Mouse (Mus musculus): ENCODE data around the gene Il19. TPM values are rescaled to one million over a fixed set of nuclear protein-coding genes. Genes with fewer than 3 reads are reported as not detected.

The Il19 gene
- not detected for total RNA-seq (2021)

DNA sequence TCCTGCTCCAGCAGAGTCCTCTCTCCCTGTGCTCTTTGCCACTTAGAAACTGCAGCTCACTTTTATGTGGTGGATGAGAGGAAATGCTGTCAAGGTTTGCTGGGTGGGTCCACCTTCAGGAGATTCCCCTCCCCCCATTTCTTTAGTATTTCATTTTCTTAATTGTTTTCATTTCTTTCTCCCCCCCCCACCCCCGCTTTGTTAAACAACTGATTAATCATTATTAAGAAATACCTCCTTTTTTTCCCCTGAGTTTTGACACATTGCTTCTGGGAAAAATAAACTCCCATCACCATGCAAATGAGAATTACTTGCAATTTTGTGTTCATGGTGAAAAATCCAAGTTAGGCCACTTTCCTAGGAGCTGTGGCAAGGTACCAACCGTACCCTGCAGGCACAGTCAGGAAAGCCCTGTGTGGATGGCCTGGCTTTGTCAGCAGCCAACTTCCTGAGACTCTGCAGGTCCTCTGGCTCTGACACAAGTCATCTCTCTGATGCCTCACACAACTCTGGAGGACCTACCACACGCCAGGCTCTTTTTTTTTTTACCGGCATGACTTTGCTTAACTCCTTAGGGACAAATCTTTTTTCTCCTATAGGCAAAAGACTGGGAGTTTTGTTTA is at the start of gene Il19:
TSS of gene Il19 (minus strand) at position 51 of the 623 bp plus-strand sequence.
- no peak for DNase-seq

DNA sequence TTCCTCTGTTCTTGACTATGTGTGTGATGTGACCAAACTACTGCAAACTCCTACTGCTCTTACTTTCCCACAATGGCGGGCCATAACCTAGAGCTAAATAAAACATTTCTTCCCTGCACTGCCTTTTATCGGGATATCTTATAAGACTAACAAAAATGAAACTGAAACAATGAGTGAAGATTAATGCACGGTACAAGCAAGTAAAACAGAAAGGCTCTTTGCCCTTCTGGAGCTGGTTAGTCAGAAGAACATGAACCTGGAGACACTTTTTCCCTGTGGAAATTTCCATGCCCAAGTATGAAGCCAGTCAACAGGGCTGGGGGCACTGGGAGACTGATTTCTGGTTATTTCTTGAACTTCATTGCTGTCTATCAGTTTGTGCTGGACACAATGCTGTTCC is 49.4 kb upstream of the Il19 start:
- no peak for DNase-seq

DNA sequence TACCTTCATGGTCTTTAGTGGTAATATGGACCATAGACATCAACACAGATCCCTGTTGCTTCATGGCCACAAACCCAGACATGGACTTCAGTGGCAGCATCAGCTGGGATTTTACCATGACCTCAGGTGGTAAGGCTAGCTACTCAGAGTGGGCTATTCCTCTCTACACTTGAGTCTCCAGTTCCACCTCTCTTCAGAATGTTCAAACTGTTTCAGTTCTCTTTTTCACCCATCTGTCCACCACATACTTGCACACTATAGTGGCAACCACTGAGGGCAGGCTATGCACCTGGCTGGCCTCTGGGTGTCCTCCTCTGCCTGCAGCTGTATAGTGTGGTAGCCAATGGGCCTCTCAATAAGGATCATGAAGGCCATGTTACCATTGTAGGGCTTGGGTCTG is 47.5 kb upstream of the Il19 start:
- DNase-seq = no peak

DNA sequence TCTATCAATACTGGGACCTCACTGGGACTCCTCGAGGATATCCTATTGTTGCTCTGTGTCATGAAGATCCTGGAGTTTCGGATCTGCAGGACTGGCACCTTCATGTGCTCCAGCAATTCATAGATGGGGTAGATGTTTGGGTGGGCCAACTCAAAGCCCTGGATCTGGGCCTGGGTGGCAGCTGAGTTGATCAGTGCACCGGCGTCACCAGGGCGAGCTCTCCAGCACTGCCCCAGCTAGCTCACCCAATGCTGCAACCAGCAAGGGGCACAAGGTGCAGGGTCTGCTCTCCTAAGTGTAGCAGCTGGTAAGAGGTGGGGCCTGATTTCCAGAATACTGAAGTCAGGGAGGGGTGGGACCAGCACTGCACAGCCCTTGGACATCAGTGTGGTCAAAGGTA is 47.1 kb upstream of the Il19 start:
- no peak for DNase-seq

DNA sequence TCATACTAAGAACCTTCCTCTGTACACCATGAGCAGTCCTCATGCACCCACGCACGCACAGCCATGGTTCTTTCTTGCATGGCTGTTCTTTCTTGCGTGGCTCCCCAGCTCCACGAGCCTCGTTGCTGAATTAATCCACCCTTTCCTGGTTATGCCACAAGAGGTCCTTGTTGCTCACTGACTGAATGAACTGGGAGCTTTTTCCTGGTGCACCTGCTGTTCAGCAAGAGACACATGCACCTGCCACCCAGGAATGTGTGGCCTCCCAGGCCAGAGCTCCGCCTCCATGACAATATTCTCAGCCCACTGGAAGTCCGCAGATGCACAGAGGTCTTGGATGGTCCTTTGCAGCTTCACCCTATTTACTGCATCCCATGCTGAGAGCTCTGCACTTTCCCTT is 44.5 kb upstream of the Il19 start:
- no peak for DNase-seq

DNA sequence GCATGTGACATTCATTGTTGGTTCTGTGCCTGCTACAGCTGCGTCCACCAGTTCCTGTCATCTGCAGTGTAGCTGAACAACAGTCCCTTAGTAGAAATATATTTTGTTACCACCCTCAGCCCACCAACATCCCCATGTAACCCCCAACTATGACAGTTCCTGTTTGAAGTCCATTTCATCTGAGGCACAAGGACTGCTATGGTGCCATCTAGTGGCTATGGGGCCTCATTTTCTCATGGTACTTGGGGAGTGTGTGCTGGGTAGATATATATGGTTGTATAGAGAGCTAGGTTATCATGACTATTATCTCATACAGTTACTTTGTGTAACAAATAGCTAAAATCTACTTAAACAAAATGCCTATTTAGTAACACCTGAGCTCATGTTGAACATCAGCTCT is 39.5 kb upstream of the Il19 start:
- peak in 1 of 2 experiments; percentile 33 for DNase-seq

DNA sequence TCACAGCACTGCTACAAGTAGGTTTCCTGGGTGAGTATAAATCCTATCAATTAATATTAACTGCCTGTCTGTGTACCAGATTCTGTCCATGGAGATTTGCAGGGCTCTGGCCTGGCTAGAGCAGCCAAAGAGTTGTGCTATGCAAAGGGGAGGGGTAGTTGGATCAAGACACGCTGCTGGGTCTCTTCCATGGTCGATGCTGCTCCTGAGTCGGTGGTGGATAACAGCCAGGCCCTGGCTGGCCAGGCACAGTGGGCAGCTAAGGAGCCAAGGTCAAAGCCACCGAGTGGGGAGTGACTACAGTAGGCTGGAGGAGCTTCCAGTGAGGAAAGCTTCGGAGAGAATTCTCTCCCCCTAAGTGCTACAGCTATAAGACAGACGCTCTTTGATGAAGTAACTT is 24.0 kb upstream of the Il19 start:
- no peak for DNase-seq

DNA sequence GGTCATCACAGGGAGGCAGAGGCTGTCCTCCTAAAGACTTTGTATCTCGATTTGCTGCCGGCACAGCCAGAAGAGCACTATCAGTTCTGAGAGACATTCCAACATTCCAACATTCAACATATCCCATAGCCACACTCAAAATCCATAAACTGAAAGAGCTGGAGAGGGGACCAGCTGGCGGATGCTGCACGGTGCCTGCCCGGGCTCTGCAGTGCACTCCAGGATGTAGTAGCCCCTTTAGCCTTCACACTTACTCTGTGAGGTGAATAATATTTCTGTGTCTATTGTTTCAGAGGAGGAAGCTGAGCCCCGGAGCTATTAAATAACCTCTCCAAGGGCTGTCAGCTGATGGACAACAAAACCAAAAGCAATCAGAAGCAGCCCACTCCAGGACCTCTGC is 7.0 kb upstream of the Il19 start:
- DNase-seq = no peak

DNA sequence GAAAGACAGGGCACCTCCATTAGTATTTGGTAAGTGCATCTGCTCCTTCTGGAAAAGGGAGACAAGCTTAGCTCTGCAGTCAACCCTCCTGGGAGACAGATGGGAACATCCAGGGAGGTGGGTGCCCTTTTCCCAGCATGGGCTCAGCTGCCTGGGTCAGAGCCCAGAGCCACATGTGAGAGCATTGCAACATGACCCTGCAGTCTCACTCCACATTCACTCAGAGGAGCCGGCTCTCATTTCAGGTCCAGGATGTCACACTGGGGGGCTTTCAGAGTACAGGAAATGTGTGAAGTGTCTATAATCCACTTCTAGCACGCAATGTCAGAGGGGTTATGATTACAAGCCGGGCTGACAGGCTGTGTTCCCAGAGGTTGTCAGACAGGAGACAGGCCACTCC is 1.9 kb upstream of the Il19 start:
- no peak for DNase-seq

DNA sequence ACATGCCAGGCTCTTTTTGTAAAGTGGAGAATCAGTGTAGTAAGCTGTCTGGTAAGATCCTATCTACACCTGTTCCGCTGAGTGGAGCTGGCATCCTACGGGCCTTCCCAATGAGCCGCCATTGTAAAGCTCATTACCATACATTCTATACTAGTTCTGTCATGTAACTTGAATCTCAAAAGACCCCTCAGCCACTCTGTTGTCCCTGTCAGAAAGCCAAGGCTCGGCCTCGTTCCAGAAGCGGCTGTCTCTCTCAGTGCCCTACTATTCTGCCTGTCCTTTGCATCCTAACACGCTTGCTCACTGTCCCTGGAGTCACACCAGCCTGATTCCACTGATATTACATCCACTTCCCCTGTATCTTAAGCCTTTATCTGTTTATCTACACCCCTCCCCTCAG is 1.7 kb downstream of the Il19 start:
- no peak for DNase-seq

DNA sequence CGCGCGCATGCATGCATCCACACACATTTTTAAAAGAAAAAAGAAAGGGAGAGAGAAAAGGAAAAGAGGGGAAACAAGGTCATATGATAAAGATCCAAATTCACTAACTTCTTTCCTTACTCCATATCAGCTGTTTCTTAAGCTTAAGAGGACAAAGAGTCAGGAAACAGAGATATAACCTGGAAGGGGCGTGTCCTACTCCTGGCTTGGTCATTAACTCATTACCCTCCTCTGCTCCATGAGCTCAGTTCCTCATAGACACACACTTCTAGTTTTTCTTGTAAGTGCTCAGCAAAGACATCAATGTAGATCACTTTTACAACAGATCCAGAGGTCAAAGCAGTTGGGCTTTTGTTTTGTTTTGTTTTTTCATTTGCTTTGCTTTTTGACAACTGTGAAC is 2.7 kb downstream of the Il19 start:
- DNase-seq = no peak

DNA sequence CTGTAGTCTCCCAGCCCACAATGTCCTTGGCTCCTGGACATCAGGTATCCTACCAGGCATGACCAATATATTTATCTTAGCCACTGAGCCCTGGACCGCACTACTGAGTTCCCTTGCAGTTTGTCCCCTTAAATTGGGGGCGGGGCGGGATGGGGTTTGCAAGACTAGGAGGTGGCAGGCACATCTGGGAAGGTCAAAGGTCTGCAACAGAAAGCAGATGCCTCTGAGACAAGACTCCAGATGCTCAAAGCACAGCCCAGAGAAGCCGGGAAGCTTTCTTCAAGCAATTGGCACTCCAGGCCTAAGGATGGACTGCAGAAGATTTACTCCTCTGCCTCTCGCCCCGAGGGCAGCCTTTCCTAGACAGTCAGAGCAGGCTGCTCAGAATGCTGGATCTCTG is 3.6 kb downstream of the Il19 start:
- DNase-seq = no peak

DNA sequence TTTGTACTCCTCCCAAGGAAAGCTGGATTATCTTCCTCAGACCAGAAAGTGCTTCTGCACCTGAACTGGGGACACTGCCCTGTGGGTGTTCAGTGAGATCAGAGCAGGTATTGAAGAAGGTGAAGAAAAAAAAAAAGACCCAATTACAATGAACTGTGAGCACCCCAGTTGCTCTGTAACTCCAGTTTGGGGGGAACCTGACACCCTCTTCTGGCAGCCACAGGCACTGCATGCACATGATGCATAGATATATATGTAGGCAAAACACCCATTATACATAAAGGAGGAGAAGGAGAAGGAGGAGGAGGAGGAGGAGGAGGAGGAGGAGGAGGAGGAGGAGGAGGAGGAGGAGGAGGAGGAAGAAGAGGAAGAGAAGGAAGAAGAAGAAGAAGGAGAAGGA is 13.4 kb downstream of the Il19 start:
- DNase-seq = no peak

DNA sequence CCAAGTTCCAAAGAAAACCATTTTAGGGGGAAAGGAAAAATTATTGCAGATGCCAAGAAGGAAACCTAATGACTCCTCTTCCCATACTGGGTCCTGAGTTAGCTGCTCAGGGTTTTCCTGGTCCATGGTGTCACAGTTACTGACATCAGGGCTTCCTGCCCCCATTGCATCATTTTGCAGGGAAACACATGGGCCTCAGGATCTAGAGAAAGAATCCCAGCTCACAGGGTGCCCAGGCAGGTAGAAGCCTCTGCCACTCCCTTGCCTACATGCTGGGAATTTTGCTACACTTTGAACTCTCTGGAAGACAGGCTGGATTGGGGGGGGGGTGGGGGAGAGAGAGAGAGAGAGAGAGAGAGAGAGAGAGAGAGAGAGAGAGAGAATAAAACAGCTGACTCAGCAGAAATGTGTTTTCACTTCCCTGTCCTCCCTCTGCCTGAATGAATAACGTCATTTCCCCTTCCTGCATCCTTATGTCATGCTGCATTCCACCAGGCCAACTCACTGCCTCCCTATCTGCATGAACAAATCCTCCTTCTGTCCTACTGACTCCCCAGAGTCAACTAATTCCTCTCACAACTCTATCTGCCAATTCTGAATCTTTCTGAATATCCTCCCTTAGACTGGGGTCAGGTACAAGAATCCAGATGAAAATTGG is 21.5 kb downstream of the Il19 start:
- DNase-seq = no peak

DNA sequence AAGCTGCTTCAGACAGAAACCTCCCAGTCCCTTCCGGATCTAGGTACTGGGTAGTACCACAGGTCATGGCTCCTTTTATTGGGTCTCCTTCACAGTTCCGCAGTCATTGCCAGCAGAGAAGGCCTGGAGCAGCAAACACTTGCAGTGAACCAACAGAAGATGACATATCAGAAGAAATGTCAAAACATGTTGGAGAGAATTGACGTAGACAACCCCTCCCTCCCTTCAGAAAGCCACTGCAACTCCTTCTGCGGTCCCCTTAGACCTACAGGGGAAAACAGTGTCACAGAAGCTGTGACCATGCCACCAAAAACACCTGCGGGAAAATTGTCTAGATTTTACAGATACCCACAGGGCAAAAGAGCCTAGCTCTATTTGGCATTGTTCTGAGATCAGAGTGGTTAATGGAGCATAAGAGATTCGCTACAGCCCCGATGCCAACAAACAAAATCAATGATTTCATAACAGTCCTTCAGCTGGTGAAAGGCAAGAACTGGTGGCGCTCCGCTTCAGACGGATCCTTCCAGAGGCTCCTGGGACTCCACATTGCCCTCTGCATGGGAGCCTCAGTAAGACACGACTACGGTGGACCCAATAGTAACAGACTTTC is 28.4 kb downstream of the Il19 start, which contains the start of gene Il20:
TSS of gene Il20 (minus strand) at position 51 of the 610 bp plus-strand sequence.
- DNase-seq = no peak

DNA sequence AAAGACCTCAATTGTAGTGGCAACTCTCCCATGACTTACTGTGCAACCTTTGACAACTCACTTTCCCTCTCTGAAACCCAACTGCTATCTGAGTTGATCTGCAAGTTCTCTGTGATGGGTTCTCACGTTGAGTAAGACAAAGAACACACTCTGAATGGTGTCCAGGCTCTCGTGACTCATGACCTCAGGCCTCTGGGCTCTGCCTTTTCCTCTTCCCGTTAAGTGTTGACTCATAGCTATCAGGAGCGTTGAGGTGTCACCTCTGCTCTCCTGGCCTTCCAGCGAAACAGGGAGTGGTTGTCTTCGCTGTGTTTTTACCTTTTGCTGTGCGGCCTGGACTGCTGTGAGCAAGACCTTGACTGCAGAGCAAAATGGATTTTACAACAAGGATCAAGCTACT is 37.4 kb downstream of the Il19 start:
- DNase-seq = no peak

DNA sequence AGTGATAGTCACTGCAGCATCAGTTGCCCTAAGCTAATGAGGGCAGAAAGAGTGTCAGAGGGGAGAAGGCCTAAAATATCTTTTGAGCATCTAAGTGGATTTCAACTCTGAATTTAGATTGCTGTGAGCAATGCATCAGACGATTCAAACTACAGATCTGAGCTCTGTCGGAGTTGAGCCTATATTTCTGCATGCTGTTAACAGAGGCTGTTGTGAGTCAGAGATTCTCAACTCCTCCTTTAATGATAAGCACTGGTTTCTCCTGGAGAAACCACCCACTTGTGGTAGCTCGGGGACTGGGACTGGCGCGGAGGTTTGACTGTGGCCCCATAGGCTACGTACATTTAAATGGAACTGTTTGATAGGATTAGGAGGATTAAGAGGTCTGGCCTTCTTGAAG is 45.4 kb downstream of the Il19 start:
- no peak for DNase-seq

DNA sequence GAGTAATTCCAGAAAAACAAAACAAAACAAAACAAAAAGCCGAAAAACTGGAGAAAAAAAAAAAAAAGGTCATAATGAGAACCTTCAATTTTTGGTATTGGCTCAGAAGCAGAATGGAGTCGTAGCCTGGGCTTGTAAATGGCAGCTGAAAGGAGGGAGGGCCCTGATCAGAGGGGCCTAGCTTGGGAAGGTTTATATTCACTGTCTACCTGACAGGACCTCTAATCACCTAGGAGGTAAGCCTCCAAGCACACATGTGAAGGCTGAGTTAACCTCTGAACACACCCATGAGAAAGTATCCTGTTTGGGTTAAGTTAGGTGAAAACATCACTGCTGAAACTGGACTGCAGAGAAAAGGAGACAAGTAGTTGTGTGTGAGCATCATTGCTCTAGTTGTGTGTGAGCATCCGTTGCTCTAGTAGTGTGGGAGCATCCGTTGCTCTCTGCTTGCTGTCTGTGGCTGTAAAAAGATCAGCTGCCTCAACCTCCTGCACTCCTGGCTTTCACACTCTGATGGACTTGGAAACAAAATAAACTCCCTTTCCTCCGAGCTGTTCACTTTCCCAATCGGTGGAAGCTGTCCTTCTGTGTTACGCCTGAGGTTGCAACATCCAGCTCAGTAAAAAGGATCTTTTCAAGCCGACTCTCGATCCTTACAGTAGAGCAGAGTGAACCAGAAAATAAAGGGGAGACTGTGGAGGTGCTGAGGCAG is 46.4 kb downstream of the Il19 start:
- DNase-seq = no peak

DNA sequence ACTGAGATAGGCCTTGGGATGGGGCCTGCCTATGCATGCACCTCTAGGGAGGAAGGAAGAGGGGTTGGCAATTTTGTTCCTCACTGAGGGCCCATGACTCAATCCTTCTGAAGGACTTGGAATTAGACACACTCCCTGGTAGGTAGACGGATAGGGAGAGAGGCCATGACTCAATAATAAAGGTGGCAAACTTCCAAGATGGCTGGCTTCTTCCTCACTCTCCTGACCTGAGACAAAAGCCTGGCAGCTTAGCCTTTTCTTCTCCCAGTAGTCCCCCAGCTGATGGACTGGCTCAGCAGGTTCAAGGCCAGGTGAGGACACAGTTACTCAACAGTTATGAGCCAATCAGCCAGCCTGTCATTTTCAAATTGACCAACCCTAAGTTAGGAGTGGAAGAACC is 47.5 kb downstream of the Il19 start:
- no peak for DNase-seq

DNA sequence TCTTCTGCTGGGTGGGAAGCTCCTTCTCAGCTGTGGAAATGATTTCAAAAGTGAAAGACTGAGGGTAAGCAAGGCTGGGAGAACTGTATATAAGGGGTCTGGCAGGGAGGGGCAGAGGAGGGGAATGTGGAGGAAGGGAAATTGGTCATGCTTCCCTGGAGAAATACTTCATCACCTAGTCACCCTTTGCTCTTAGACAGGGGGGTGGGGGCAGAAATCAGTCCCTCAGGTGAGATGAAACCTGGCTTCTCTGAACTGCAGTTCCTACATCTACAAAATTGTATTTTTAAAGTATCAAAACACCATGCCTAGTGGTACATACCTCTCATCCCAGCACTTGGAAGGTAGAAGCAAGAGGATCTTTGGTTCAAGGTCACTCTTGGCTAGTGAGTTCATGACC is 52.6 kb downstream of the Il19 start, which contains the start of gene Il24:
TSS of gene Il24 (minus strand) at position 101 of the 400 bp plus-strand sequence.
- DNase-seq = no peak

DNA sequence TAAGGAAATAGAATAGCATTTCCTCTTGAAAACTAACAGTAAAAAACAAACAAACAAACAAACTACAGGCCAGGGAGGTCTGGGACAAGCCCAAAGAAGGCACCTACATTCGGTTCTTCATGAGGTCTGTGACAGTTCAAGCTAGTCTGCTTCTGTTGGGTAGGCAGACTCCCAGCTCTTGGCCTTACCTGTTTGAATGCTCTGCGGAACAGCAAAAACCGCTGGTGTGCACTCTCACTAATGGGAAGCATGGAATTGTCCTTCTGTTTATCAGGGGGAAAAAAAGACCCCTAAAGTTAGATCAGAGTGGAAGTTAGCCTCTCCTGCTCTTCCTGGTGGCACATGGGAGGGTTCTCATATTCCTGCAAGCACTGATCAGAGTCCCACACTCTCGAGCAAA is 56.8 kb downstream of the Il19 start:
- no peak for DNase-seq

Measured in layer of hippocampus, postnatal 36 days (tissue).